ENCODE assay signal across 22 mouse cellular contexts in genomic region chr8:108880101-108880500, GRCm38 (mm10).
"Had no signal": no experiment of that assay in that cellular context is flagged by ENCODE, and none has a peak within 500 bp of the region (broad histone marks: within the 10 kb centered on the region; RNA-seq: fewer than 3 reads in every experiment).

No protein-coding gene starts in this region.

- H3K9me3 ChIP-seq: heart, embryonic 10.5 days; heart, embryonic 12.5 days; hindbrain, embryonic 13.5 days; hindbrain, embryonic 15.5 days; kidney, embryonic 15.5 days; limb, embryonic 10.5 days; limb, embryonic 12.5 days had no signal

- H3K27me3 ChIP-seq: heart, embryonic 12.5 days; hindbrain, embryonic 13.5 days; hindbrain, embryonic 15.5 days; kidney, embryonic 15.5 days; limb, embryonic 12.5 days had no signal

- DNase-seq: gastrocnemius, adult 2 months; gastrocnemius, postnatal 25 days; heart, adult 18-20 months; heart, postnatal 14 days; heart, postnatal 36 days; kidney, adult 11 months; kidney, adult 2 months; kidney, postnatal 14 days; kidney, postnatal 36 days; layer of hippocampus, adult 9-11 months; layer of hippocampus, postnatal 36 days; liver had no signal

- H3K27ac ChIP-seq: gastrocnemius, adult 2 months; heart, embryonic 10.5 days; hindbrain, embryonic 13.5 days; hindbrain, embryonic 15.5 days; kidney, embryonic 15.5 days; kidney, postnatal 0 days; limb, embryonic 10.5 days; limb, embryonic 12.5 days had no signal

- H3K9ac ChIP-seq: heart, embryonic 12.5 days; hindbrain, embryonic 13.5 days; hindbrain, embryonic 15.5 days; kidney, embryonic 15.5 days; limb, embryonic 12.5 days had no signal

- ATAC-seq: inflammation-experienced regulatory T-cells, adult 6 months; intestine, embryonic 16.5 days had no signal

- H3K4me2 ChIP-seq: heart, embryonic 12.5 days; hindbrain, embryonic 13.5 days; hindbrain, embryonic 15.5 days; kidney, embryonic 15.5 days; limb, embryonic 12.5 days had no signal

- H3K36me3 ChIP-seq: heart, embryonic 10.5 days; heart, embryonic 12.5 days; hindbrain, embryonic 13.5 days; hindbrain, embryonic 15.5 days; kidney, embryonic 15.5 days had no signal

- H3K4me3 ChIP-seq: gastrocnemius, adult 2 months; heart, embryonic 10.5 days; heart, embryonic 12.5 days; hindbrain, embryonic 13.5 days; hindbrain, embryonic 15.5 days; kidney, embryonic 15.5 days; limb, embryonic 10.5 days; limb, embryonic 12.5 days had no signal
